Mouse (Mus musculus): ENCODE data around the gene Zfp512b. TPM values are rescaled to one million over a fixed set of nuclear protein-coding genes. Genes with fewer than 3 reads are reported as not detected.
A peak's percentile ranks its signal among the peaks of the same experiment; 100 is the strongest.

Gene Zfp512b
- polyA plus RNA-seq (2012; rRNA removed): 32.2 and 41.3 TPM in 2 replicates

- 2% methylated on average over 97 of the region's 97 CpGs for WGBS
- DNase-seq: peak; percentile 74
- Histone ChIP-seq H3K27ac (ENCODE audit: insufficient read depth, low read depth, low read length) (peak within 1 kb of the TSS; percentile 80), H3K27me3 (replicated peaks; ENCODE audit: control insufficient read depth, insufficient read depth, low read length) (no peaks in the 10 kb centered on the region), H3K4me3 (ENCODE audit: insufficient read depth, low read depth, low read length) (peak within 1 kb of the TSS; percentile 84), H3K4me1 (ENCODE audit: control insufficient read depth, insufficient read depth, low read length) (peaks cover 9% of the 10 kb centered on the region; the same call in 1 of the 2 replicates), H3K36me3 (ENCODE audit: control insufficient read depth, insufficient read depth, low read length) (no peaks in the 10 kb centered on the region)
- TF ChIP-seq CTCF (conservative IDR thresholded peaks at IDR 0.05; ENCODE audit: insufficient read depth, insufficient read length, low read depth, low read length) (no peak), POLR2A (IDR thresholded peaks at IDR 0.05; ENCODE audit: low read depth, low read length) (peak; percentile 21)
These were observed at the start of gene Zfp512b for GRCm38 (mm10) chr2:181592231-181593041. Zfp512b (minus strand) TSS chr2:181592803.

- peaks cover 7% of the 10 kb centered on the region for H3K36me3 ChIP-seq (ENCODE audit: control insufficient read depth, insufficient read depth, low read length)
- H3K27ac ChIP-seq (ENCODE audit: insufficient read depth, low read depth, low read length): no peak overlapping the region
- TF ChIP-seq POLR2A (IDR thresholded peaks at IDR 0.05; ENCODE audit: low read depth, low read length) (no peak), CTCF (conservative IDR thresholded peaks at IDR 0.05; ENCODE audit: insufficient read depth, insufficient read length, low read depth, low read length) (no peak)
- no peaks in the 10 kb centered on the region for H3K27me3 ChIP-seq (replicated peaks; ENCODE audit: control insufficient read depth, insufficient read depth, low read length)
- 91% methylated on average over 3 of the region's 3 CpGs for WGBS
- no peaks in the 10 kb centered on the region for H3K4me1 ChIP-seq (ENCODE audit: control insufficient read depth, insufficient read depth, low read length)
- no peak for DNase-seq
- H3K4me3 ChIP-seq (ENCODE audit: insufficient read depth, low read depth, low read length): no peak overlapping the region
These were observed 43.3 kb upstream of the Zfp512b start for GRCm38 (mm10) chr2:181635865-181636264.

- Histone ChIP-seq H3K4me3 (ENCODE audit: insufficient read depth, low read depth, low read length) (no peak overlapping the region), H3K36me3 (ENCODE audit: control insufficient read depth, insufficient read depth, low read length) (peaks cover 7% of the 10 kb centered on the region), H3K27ac (ENCODE audit: insufficient read depth, low read depth, low read length) (no peak overlapping the region), H3K4me1 (ENCODE audit: control insufficient read depth, insufficient read depth, low read length) (no peaks in the 10 kb centered on the region), H3K27me3 (replicated peaks; ENCODE audit: control insufficient read depth, insufficient read depth, low read length) (no peaks in the 10 kb centered on the region)
- no peak for DNase-seq
- TF ChIP-seq CTCF (conservative IDR thresholded peaks at IDR 0.05; ENCODE audit: insufficient read depth, insufficient read length, low read depth, low read length) (no peak), POLR2A (IDR thresholded peaks at IDR 0.05; ENCODE audit: low read depth, low read length) (no peak)
- WGBS: over 99% methylated on average over 6 of the region's 6 CpGs
These were observed 40.0 kb upstream of the Zfp512b start for GRCm38 (mm10) chr2:181632624-181633023.

GRCm38 (mm10) chr2:181628471-181628870, 35.9 kb upstream of the Zfp512b start:
- Histone ChIP-seq H3K36me3 (ENCODE audit: control insufficient read depth, insufficient read depth, low read length) (peaks cover 1% of the 10 kb centered on the region), H3K27ac (ENCODE audit: insufficient read depth, low read depth, low read length) (no peak overlapping the region), H3K4me1 (ENCODE audit: control insufficient read depth, insufficient read depth, low read length) (no peaks in the 10 kb centered on the region), H3K27me3 (replicated peaks; ENCODE audit: control insufficient read depth, insufficient read depth, low read length) (no peaks in the 10 kb centered on the region), H3K4me3 (ENCODE audit: insufficient read depth, low read depth, low read length) (no peak overlapping the region)
- no peak for DNase-seq
- TF ChIP-seq CTCF (conservative IDR thresholded peaks at IDR 0.05; ENCODE audit: insufficient read depth, insufficient read length, low read depth, low read length) (no peak), POLR2A (IDR thresholded peaks at IDR 0.05; ENCODE audit: low read depth, low read length) (no peak)

GRCm38 (mm10) chr2:181623401-181623800, 30.8 kb upstream of the Zfp512b start:
- H3K36me3 ChIP-seq (ENCODE audit: control insufficient read depth, insufficient read depth, low read length): peaks cover 2% of the 10 kb centered on the region
- H3K27me3 ChIP-seq (replicated peaks; ENCODE audit: control insufficient read depth, insufficient read depth, low read length): no peaks in the 10 kb centered on the region
- no peak overlapping the region for H3K4me3 ChIP-seq (ENCODE audit: insufficient read depth, low read depth, low read length)
- TF ChIP-seq CTCF (conservative IDR thresholded peaks at IDR 0.05; ENCODE audit: insufficient read depth, insufficient read length, low read depth, low read length): no peak
- H3K27ac ChIP-seq (ENCODE audit: insufficient read depth, low read depth, low read length): no peak overlapping the region
- peak; percentile 41 for DNase-seq
- no peaks in the 10 kb centered on the region for H3K4me1 ChIP-seq (ENCODE audit: control insufficient read depth, insufficient read depth, low read length)

- TF ChIP-seq CTCF (conservative IDR thresholded peaks at IDR 0.05; ENCODE audit: insufficient read depth, insufficient read length, low read depth, low read length) (no peak), POLR2A (IDR thresholded peaks at IDR 0.05; ENCODE audit: low read depth, low read length) (no peak)
- H3K4me3 ChIP-seq (ENCODE audit: insufficient read depth, low read depth, low read length): no peak overlapping the region
- H3K4me1 ChIP-seq (ENCODE audit: control insufficient read depth, insufficient read depth, low read length): no peaks in the 10 kb centered on the region
- DNase-seq: no peak
- WGBS: 90% methylated on average over 5 of the region's 5 CpGs
- H3K27me3 ChIP-seq (replicated peaks; ENCODE audit: control insufficient read depth, insufficient read depth, low read length): no peaks in the 10 kb centered on the region
- H3K36me3 ChIP-seq (ENCODE audit: control insufficient read depth, insufficient read depth, low read length): peaks cover 4% of the 10 kb centered on the region
- no peak overlapping the region for H3K27ac ChIP-seq (ENCODE audit: insufficient read depth, low read depth, low read length)
These were observed 26.3 kb upstream of the Zfp512b start for GRCm38 (mm10) chr2:181618761-181619495.

GRCm38 (mm10) chr2:181602367-181602766, 9.8 kb upstream of the Zfp512b start:
- 57% methylated on average over 4 of the region's 4 CpGs for WGBS
- Histone ChIP-seq H3K27me3 (replicated peaks; ENCODE audit: control insufficient read depth, insufficient read depth, low read length) (no peaks in the 10 kb centered on the region), H3K27ac (ENCODE audit: insufficient read depth, low read depth, low read length) (no peak overlapping the region), H3K4me3 (ENCODE audit: insufficient read depth, low read depth, low read length) (no peak overlapping the region), H3K36me3 (ENCODE audit: control insufficient read depth, insufficient read depth, low read length) (no peaks in the 10 kb centered on the region; the same call in 1 of the 2 replicates), H3K4me1 (ENCODE audit: control insufficient read depth, insufficient read depth, low read length) (peaks cover 9% of the 10 kb centered on the region; the same call in 1 of the 2 replicates)
- no peak for DNase-seq
- TF ChIP-seq CTCF (conservative IDR thresholded peaks at IDR 0.05; ENCODE audit: insufficient read depth, insufficient read length, low read depth, low read length): no peak
- no peak for TF ChIP-seq POLR2A (IDR thresholded peaks at IDR 0.05; ENCODE audit: low read depth, low read length)
